Mouse (Mus musculus): ENCODE measurements around the gene Arnt.
"Not testable (repeated sequence)": the region's sequence is repeated elsewhere in the genome, so short reads cannot be mapped to it uniquely, and the experiment has no call there.

The Arnt gene

GRCm38 (mm10) chr3:95434136-95434982 is at the start of gene Arnt:
Arnt (plus strand) TSS chr3:95434388.
- peak; percentile 98 for DNase-seq (ENCODE audit: low spot score)

DNA sequence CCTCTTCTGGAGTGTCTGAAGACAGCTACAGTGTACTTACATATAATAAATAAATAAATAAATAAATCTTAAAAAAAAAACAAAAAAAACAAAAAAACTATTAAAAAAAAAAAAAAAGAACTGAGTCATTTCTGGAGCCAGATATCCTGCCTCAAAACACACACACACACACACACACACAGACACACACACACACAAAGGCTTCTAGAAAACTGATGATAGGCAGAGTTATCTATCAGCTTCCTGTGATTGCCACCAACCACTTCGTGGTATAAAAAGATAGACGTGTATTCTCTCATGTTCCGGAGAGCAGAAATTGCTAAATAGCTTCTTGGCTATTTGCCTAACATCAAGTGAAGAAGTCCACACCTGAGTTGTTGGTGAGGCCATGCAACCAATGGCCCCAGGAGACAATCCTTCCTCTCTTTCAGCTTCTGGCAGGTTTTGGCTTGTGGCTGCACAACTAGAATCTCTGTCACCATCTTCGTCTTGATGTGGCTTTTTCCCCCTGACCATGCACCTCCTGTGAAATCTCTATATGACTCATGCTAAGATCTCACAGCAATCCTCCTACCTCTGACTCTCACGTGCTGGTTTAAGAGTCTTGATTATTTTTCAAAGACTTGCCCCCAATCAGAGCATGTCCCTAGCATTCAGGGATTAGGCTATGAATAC is 48.6 kb upstream of the Arnt start:
- DNase-seq (ENCODE audit: low spot score) = no peak

DNA sequence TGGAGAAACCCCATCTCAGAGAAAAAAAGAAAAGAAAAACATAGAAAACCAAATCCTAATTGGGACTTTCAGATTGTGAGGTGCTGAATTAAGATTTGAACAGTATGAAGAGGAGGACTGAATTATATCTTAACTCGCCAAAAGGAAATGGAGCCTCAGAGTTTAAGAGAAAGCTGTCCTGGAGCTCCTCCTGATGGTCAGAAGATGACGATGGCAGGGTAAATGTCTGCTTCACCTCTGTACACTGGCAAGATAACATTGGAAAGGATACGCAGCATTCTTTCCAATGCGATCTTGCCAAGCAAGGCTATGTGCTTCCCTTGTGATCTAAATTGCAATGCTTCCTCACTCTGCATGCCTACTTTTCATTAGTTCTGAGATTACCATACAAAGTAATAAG is 39.8 kb upstream of the Arnt start:
- no peak for DNase-seq (ENCODE audit: low spot score)

- no peak for DNase-seq (ENCODE audit: low spot score)
These were observed 31.4 kb upstream of the Arnt start, which contains the start of gene 4930558C23Rik for GRCm38 (mm10) chr3:95402741-95403140. 4930558C23Rik (minus strand) TSS chr3:95402841.

DNA sequence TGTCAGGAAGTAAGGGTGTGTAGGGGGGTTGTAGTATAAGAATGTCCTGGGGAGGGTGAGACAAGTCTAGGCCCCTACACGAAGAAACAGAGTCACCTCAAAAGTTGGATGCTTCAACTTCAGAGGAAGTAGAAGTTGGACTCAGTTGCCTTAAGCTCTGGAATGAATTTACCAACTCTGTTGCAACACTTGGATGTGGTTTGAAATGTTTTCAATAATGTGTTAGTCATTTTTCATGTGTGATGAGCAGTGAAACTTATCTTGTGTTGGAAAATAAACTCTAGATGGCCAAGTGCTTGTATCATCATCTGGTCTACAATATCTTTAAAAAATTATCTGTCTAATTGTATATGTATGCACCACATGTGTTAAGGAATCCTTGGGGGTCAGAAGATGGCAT is 26.5 kb upstream of the Arnt start:
- no peak for DNase-seq (ENCODE audit: low spot score)

DNA sequence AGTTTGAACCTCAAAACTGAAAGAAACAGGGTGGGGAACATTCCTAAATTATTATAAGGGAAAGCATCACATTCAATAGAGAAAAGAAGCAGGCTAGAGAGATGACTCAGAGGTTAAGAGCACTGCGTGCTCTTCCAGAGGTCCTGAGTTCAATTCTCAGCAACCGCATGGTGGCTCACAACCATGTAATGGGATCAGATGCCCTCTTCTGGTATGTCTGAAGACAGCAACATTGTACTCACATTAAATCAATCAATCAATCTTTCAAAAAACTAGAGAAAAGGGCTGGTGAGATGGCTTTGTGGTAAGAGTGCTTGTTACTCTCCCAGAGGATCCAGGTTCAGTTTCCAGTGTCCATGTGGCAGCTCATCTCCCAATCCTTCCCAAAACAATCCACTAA is 25.3 kb upstream of the Arnt start:
- no peak for DNase-seq (ENCODE audit: low spot score)

- DNase-seq (ENCODE audit: low spot score) = no peak
These were observed 21.9 kb upstream of the Arnt start for GRCm38 (mm10) chr3:95412268-95412667.

DNA sequence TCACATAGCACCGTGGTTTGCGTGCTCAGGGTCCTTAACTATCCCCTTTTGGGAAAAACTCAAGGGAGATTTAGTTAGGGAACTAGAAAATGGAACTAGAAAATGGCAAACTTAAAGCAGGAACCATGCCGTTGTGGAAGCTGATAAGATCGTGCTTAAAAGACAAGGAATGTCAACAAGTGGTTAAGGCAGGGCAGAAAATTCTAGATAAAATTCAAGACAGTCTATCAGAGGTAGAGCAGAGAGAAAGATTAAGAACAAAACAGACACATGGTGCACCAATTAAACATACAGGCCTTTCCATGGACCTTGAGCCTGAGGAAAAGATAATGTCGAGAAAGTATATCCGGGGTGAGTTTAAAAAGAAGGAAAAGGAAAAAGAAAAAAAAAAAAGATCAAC is 16.3 kb upstream of the Arnt start:
- DNase-seq (ENCODE audit: low spot score) = no peak

DNA sequence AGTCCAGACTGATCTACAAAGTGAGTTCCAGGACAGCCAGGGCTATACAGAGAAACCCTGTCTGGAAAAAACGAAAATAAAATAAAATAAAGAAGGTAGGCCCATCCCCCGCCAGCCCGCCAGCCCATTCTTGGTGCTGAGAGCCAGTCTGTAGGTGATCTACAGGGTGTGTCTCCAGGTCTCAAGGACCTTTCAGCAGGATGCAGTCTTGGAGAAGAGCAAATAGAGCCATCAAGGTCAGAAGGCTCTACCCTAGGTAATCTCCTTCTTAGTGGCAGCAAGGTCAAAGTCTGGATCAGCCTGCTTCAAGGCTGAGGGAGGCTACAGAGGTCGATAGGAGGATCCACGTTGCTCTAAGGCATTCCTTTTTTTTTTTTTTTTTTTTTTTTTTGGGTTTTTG is 7.7 kb upstream of the Arnt start:
- DNase-seq (ENCODE audit: low spot score) = not testable (repeated sequence)

- peak; percentile 18 for DNase-seq (ENCODE audit: low spot score)
These were observed 6.9 kb upstream of the Arnt start for GRCm38 (mm10) chr3:95427117-95427890.

DNA sequence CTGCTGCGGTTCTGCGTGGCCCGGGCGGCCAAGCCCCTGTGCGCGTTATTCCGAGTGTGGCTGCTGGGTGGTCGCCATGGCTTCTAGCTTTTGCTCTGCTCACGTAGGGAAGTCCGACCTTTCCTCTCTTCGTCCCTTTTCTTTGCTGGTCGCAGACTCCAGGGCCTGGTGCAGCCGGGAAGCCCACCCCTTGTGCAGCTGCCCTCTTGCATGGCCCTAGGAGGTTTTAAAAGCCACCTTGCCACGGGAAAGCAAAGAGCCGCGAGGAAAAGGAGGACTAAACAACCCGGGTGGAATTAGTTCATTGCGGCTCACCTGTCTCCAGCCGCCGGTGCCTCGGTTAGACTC is 6.3 kb upstream of the Arnt start:
- peak; percentile 23 for DNase-seq (ENCODE audit: low spot score)

DNA sequence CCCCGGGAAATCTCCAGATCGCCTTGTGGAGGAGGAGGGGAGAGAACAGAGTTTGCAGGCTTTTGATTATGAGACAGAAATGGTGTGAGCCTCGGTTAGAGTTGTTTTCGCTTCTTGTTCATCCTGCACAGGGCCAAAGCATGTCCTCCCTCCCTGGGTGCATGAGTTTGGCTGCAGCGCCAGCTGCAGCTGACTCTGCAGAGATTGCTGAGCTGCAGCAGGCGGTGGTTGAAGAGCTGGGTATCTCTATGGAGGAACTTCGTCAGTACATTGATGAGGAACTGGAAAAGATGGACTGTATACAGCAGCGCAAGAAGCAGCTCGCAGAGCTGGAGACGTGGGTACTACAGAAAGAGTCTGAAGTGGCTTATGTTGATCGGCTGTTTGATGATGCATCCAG is 5.8 kb upstream of the Arnt start:
- not testable (repeated sequence) for DNase-seq (ENCODE audit: low spot score)

DNA sequence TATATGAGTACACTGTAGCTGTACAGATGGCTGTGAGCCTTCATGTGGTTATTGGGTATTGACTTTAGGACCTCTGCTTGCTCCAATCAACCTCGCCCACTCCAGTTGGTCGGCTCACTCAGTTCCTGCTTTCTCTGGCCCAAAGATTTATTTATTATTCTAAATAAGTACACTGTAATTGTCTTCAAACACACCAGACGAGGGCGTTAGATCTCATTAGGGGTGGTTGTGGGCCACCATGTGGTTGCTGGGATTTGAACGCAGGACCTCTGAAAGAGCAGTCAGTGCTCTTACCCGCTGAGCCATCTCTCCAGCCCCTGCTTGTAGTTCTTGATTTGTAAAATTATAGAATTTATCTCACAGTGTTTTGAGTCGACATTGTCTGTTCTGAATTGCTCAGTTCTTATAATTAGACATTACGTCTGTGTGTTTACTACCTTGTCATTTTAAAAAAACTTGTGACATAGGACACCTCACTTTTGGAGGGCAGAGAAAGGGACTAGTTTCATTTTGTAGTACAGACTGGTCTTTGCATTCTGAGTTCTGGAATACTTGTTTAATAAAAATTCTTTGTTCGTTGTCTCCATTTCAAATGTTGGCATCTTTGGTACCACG is 780 bp upstream of the Arnt start:
- DNase-seq (ENCODE audit: low spot score) = peak; percentile 6

DNA sequence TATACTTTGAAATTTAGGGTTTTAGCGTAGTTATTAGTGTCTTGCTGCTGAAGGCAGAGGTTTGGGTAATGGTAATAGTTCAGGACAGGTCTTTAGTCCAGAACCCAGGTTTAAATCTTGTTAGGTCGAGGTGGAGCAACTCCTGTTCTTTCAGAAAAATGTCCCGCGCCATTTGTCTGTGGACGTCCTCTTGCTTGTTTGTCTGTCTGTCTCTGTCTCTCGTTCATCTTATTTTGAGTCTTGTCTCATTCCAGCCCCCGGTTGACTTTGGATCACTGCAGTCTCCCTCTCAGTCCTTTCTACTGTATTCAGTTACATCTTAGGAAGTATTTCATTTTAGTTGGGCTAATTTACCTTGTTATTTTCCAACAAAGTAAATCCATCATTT is 789 bp downstream of the Arnt start:
- no peak for DNase-seq (ENCODE audit: low spot score)

DNA sequence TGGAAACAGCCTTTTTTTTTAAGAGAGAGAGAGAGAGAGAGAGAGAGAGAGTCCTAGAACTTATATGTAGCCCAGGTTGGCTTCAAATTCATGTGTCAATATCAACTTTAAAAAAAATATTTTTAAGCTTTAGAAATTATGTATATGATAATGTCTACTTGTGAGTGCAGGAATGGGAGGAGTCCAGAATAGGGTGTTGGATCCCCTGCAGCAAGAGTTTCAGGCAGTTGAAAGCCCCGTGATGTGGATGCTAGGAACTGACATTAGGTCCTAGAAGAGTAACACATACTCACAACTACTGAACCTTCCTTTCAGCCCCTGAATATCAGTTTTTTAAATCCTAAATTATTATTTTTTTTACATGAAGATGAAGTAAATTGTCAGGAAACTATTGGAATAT is 1.4 kb downstream of the Arnt start:
- DNase-seq (ENCODE audit: low spot score) = no peak

DNA sequence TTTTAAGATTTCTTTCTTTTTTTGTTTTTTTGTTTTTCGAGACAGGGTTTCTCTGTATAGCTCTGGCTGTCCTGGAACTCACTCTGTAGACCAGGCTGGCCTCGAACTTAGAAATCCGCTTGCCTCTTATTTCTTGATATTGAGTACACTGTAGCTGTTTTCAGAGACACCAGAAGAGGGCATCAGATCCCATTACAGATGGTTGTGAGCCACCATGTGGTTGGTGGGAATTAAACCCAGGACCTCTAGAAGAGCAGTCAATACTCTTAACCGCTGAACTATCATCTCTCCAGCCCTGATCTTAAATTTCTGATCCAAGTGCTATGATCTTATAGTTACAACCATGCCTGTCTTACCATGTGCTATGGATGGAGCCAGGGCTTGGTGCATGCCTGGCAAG is 4.4 kb downstream of the Arnt start:
- not testable (repeated sequence) for DNase-seq (ENCODE audit: low spot score)

- DNase-seq (ENCODE audit: low spot score) = no peak
These were observed 5.5 kb downstream of the Arnt start for GRCm38 (mm10) chr3:95439670-95440069.

DNA sequence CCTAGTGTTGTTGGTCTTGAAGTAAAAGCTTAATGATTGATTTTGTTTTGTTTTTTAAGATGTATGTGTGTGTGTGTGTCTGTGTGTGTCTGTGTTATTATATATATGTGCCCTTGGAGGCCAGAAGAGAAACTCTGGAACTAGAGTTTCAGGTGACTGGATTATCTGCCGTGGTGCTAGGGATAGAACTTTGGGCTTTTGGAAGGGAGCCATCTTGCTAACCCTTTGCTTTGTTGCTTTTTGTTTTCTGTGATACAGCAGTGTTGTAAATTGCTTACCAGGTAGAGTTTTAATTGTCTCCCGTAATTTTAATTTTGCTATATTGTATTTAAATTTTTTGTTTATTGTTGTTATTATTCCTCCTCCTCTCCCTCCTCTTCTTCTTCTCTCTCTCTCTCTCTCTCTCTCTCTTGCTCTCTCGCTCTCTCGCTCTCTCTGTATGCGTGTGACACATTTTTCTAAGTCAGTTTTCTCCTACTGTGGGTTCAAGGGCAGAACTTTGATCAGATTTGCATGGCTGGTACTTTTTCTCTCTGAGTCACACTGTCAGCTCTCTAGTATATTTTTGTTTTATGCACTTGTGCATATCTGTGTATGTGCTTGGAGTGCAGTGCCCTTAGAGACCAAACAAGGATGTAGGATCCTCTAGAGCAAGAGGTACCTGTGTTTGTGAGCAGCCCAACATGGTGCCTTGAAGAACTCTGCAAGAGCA is 8.4 kb downstream of the Arnt start:
- DNase-seq (ENCODE audit: low spot score) = no peak

- no peak for DNase-seq (ENCODE audit: low spot score)
These were observed 11.1 kb downstream of the Arnt start for GRCm38 (mm10) chr3:95445311-95445710.

GRCm38 (mm10) chr3:95450408-95450807 is 16.2 kb downstream of the Arnt start:
- peak; percentile 75 for DNase-seq (ENCODE audit: low spot score)

- DNase-seq (ENCODE audit: low spot score) = no peak
These were observed 16.7 kb downstream of the Arnt start for GRCm38 (mm10) chr3:95450915-95451314.

DNA sequence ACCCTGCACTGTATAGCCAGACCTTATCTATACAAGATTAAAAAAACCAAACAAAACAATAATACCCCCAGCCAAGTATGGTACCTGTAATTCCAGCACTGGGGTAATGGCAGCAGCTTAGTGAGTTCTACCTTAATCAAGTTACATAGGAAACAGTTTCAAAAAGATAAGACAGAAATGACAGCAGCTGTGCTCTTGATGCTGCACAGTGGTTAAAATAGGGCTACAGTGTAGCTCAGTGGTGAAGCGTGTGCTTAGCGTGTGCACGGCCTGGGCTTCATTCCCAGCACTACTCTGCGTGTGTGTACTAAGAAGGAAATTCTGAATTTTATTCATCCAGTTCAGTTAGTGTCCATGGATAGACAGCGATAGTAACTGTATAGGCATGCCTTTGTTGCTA is 22.2 kb downstream of the Arnt start:
- no peak for DNase-seq (ENCODE audit: low spot score)

Measured in embryo, embryonic 10.5 days (tissue).